Mouse (Mus musculus) natural killer cell, adult 2 months (primary cell): ENCODE data around the gene Mgst3.

Source experiments
- DNase-seq, 2 experiments: peaks; one replicate each; pipeline ENCODE4 v3.0.0; 2022; ENCODE audit warnings: low spot score in 2 of 2

Mgst3 gene

DNA sequence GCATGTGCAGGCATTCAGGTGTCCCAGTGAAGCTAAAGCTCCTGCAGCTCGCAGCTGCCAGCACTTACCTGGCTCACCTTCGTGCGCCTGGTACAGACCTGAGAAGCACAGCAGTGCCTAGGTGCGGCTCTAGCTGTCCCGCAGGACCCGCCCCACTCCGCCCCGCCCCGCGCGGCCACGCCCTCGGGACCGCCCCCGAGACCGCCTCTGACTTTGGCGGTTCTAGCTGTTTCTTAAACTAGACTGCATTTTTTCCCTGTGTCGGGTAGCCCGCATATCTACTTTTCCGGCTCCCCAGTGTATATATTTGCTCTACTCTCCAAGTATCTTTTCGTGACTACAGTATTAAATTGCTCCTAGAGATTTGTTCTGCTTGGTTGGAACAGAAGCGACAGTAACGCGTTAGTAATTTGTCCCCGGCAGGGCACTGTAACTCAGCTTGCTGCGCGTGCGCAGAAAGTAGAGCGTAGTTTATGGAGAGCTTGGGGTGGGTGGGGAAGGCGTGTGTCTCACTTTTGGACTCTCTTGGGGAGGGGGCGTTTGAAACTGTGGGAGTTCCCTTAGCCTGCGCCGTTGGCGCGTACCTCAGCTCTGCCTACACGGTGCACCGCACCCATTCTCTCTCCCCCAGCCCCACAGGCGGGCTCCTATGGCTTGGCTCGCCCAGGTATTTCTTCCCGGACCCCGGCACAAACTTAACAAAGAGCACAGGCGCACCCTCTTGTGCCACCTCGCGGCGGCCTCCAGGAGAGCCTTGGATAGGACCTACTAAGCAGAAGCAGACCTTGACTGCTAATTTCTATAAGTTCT, at the start of gene Mgst3:
Gene Mgst3, minus strand, starts transcription at position 159 of the 810 bp plus-strand sequence.
- DNase-seq, result peak; percentile 89 to 93

DNA sequence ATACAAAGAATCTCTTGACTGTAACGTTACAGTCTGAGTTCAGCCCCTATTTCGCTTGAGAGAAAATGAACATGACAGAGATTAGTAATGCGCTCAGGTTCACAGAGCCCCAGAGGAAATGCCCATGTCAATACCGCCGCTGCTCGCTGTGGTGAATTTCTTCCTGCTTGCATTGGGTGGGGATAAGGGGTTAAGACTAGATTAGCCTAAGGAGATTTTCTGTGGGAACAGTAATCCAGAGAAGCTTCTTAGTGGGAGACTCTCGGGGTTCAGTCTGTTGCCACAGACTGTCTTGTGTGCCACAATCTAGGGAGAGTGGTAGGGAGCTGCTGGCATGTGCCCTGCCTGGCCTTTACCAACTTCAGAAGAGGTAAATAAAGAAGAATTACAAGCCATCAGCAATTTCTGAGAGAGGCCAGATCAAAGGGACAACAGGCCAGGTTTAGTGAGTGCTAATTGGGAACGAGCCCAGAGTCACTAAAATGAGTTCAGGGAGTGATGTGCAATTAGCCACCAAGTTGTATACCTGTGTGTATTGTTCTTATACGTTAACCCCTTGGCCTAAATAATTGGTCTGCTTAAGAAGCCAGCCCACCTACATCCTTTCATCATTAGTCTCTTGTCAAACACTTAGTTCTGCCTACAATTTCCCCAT, 44.7 kb upstream of the Mgst3 start:
- DNase-seq, result no peak

DNA sequence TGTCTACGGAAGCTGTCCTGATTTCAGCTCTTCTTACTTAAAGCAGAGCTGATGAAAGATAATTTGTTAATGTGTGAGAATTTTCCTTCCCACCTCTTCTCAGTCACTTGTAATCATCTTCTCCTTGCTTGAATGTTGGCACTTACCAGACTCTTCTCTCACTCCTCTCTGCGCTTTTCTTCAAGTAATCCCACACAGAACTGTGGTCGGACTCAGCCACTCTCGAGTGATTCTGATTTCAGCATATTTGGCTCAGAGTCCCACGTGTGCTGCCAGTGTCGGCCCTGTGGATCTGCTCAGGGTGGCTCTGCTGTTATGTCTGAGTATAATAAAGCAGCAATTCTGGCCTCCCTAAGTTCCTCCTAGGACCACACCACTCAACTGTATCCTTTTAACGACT, 43.5 kb upstream of the Mgst3 start:
- DNase-seq, result no peak

GRCm38 (mm10) chr1:167436186-167436975, 42.7 kb upstream of the Mgst3 start:
- no peak for DNase-seq

- DNase-seq, result no peak
Measured at GRCm38 (mm10) chr1:167434931-167435330, 41.3 kb upstream of the Mgst3 start.

DNA sequence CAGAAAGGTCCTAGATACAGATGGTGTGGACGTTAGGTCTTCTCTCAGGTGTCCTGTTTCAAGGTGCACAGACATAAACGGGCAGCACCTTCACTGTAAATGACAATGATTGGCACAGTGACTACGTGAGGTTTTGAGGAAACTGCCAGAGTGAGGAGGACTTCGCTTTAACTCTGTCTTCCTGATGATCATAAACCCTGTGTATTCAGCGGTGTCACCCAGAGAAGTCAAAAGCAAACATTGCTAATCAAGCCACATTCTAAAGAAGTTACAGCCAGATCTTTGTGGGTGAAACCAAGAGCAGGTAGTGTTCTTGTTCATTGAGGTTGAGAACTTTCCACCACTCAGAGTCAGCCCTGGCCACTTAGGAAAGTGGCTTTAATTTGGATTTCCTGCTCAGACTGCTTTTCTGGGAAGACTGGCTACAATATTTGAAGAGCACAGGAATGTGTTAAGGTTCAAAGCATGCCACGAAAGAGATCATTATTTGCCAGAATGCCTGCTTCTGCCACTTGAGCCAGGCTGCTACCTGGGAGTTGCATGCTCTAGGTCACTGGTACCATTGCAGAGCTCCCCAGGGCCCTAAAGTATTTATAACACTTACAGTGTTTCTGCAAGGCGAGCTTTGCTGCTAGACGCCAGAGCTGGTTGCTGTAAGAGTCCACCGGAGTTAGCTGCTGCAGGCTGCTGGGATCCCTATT, 37.5 kb upstream of the Mgst3 start:
- DNase-seq, result no peak

GRCm38 (mm10) chr1:167426681-167427080, 33.0 kb upstream of the Mgst3 start:
- no peak for DNase-seq

GRCm38 (mm10) chr1:167425572-167425971, 31.9 kb upstream of the Mgst3 start:
- DNase-seq, result no peak

GRCm38 (mm10) chr1:167422501-167423240, 29.0 kb upstream of the Mgst3 start:
- DNase-seq, result no peak

DNA sequence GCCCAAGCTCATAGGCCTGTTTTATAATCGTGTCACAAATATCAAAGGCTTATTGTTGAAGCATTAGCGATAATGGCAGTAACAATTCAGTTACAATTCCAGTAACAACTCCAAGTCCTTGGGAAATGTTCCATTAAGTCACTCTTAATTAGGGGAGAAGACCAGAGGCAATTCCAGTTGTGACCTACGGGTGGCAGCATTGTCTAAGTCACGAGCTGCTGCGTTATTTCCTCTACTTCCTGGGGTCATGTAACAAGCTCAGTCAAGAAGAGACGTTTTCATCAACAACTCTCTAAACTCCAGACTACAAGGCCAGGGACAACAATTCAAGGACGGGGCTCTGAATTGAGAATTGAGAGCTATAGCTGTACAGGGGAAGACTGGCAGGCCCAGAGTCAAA, 21.2 kb upstream of the Mgst3 start:
- DNase-seq, result peak; percentile 47 to 53

- no peak for DNase-seq
Measured at GRCm38 (mm10) chr1:167411991-167412715, 18.5 kb upstream of the Mgst3 start.

DNA sequence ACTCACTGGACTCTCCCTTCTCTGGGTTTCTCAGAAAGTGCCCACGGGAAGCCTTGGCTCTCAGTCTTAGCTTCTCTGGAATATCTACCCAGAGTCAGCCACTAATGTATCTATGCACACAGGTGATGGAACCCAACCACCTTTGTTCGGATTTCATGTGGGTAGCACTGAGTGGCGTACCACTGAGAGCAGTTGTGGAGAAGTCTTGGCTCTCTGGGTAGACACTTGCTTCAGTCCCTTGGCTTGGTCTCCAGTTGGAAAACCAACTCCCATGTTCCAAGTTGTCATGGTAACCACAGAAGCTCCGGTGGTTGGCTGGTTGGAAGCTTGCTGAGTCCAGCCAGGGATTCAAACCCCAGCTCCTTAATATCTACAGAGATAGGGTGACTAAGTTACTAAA, 16.0 kb upstream of the Mgst3 start:
- DNase-seq, result no peak

GRCm38 (mm10) chr1:167405237-167405636, 11.6 kb upstream of the Mgst3 start:
- no peak for DNase-seq

GRCm38 (mm10) chr1:167393281-167393680, 360 bp downstream of the Mgst3 start:
- no peak for DNase-seq

GRCm38 (mm10) chr1:167392687-167393086, 954 bp downstream of the Mgst3 start:
- no peak for DNase-seq

- DNase-seq, result no peak
Measured at GRCm38 (mm10) chr1:167392031-167392640, 1.5 kb downstream of the Mgst3 start.

DNA sequence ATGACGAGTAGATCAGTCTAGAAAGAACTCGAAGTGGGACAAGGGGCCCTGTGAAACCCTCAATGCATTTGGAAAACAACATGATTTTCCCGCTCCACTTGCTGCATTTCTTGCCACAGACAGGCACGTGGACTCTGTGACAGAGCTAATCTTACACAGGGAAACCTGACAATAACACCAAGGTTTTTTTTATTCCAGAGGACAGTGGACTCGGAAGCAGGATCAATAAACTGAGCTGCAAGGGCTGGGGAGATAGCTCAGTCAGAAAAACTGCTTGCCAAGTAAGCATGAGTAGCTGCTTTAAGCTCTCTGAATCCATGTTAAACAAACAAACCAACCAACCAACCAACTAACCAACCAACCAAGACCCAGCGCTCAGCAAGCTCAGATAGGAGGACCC, 2.4 kb downstream of the Mgst3 start:
- no peak for DNase-seq

- no peak for DNase-seq
Measured at GRCm38 (mm10) chr1:167390381-167390780, 3.3 kb downstream of the Mgst3 start.

- DNase-seq, result no peak
Measured at GRCm38 (mm10) chr1:167389584-167389983, 4.1 kb downstream of the Mgst3 start.

- no peak for DNase-seq
Measured at GRCm38 (mm10) chr1:167388571-167388970, 5.1 kb downstream of the Mgst3 start.
